Mouse (Mus musculus) forebrain, embryonic 10.5 days (tissue): ENCODE measurements around the gene Ccdc160. TPM values are rescaled to one million over a fixed set of nuclear protein-coding genes. Genes with fewer than 3 reads are reported as not detected.

ENCODE experiments used
- DNase-seq: peaks from one replicate; pipeline ENCODE4 v3.0.0-alpha.2; 2017; ENCODE audit warnings: low spot score; ENCODE audit errors: extremely low spot score
- H3K27ac ChIP-seq: fragments of 300-500 bp; sonication (generic); 2 replicates; pipeline ENCODE4 v1.5.1; 2016; ENCODE audit warnings: mild to moderate bottlenecking
- H3K27me3 ChIP-seq: fragments of 300-500 bp; sonication (generic); 2 replicates; pipeline ENCODE4 v1.6.1; 2016; ENCODE audit warnings: mild to moderate bottlenecking; ENCODE audit not compliant: poor library complexity, severe bottlenecking
- H3K36me3 ChIP-seq: fragments of 300-500 bp; sonication (generic); replicated peaks from 2 replicates; pipeline ENCODE4 v1.6.1; 2016; ENCODE audit warnings: mild to moderate bottlenecking, moderate library complexity
- H3K4me1 ChIP-seq: fragments of 300-500 bp; sonication (generic); 2 replicates; pipeline ENCODE4 v1.6.1; 2016
- H3K4me3 ChIP-seq: fragments of 300-500 bp; sonication (generic); 2 replicates; pipeline ENCODE4 v1.5.1; 2016; ENCODE audit warnings: mild to moderate bottlenecking, moderate library complexity
- H3K9me3 ChIP-seq: fragments of 300-500 bp; sonication (generic); 2 replicates; pipeline ENCODE4 v1.6.1; 2016; ENCODE audit warnings: mild to moderate bottlenecking, moderate library complexity
- WGBS: fragments of 180-500 bp; shearing (Covaris S2); methylation state at CpG from one replicate; pipeline ENCODE4 v1.1.7; 2016; 5-methylcytosine and 5-hydroxymethylcytosine counted together
- microRNA counts: library from miRNA; unstranded; fragments of <30 nt; microRNA quantifications from one replicate; lab custom pipeline; 2017
- microRNA-seq: library from miRNA; unstranded; fragments of <30 nt; microRNA quantifications from one replicate; pipeline ENCODE4, GENCODE M21; 2017
- polyA plus RNA-seq: library from polyadenylated mRNA; unstranded; fragments of >200 nt; fragmentation: Nextera tagmentation; extraction: Ambion mirVana; gene quantifications from 2 replicates; pipeline ENCODE4 v1.2.1, GENCODE M21; 2016

The Ccdc160 gene
- polyA plus RNA-seq, 1 experiment from 2014 or later: 6.3 TPM

DNA sequence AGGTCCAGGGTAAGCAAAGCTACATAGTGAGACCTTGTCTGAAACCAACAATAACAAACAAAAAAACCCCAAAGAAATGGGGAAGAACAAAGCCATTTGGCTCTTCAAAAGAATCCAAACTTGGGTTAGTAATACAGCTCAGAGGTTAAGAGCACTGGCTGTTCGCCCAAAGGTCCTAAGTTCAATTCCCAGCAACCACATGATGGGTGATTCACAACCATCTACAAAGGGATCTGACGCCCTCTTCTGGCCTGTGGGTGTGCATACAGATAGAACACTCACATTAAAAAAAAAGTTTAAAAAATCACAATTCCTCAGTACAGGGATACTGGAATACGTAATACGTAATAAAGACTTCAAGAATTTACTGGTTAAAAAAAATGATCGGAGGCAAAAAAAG is 13.3 kb upstream of the Ccdc160 start:
- Histone ChIP-seq H3K36me3 (no peaks in the 10 kb centered on the region), H3K4me1 (no peaks in the 10 kb centered on the region), H3K9me3 (no peaks in the 10 kb centered on the region), H3K27me3 (no peaks in the 10 kb centered on the region), H3K4me3 (no peak overlapping the region), H3K27ac (no peak overlapping the region)
- 85% methylated on average over 5 of the region's 5 CpGs for WGBS
- no peak for DNase-seq

DNA sequence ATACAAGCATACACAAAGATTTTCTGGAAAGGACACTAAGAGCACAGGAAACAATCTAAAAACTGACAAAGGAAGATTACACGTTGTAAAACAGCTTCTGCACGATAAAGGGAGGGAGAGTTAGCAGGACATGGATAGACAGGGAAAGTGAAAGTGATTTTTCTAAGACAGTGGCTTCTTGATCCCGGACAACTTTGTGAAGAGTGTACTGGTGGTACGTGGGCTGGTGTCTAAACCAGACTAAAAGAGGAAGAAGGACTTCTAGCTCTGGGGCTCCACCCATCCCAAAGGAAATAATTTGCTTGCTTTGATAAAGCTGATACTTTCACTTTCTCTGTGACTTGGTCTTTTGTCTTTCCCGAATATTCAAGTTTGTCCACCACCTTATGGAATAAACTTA is 7.1 kb upstream of the Ccdc160 start:
- Histone ChIP-seq H3K9me3 (no peaks in the 10 kb centered on the region), H3K27ac (no peak overlapping the region), H3K4me1 (no peaks in the 10 kb centered on the region), H3K27me3 (no peaks in the 10 kb centered on the region), H3K36me3 (no peaks in the 10 kb centered on the region), H3K4me3 (no peak overlapping the region)
- DNase-seq: no peak
- 86% methylated on average over 5 of the region's 5 CpGs for WGBS

DNA sequence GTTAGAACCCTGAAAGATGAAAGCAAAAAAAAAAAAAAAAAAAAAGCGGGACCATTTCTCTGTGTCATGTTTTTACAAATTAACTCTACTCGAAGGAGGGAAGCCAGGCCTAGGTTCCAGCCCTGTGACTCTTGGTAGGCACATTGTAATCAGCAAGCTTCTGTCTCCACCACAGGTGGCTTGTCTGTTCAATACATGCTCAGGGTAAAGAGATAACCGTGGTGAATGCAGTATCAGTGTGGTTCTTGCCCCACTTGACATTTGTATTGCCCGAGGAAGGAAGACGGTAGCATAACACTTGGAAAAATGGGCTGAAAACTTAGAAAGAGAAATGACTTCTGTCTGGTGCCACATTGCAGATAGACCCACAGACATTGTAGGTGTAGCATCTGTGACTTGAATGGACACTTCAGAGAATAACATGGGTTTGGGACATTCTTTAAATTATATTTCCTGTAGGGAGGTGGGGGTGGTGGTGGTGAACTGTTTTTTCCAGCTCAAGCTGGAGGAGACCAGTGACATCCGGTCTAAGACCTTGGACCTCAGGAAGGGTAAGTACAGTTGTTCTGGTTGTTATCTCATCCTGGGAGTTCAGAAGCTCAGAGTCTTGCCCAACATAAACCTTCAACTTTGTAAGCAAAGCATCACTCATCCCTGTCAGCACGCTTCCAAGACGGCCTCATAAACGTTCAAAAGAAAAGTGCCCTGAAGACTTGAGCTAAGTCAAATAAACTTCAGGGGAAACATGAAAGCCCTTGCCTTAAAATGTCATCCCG is 1.1 kb downstream of the Ccdc160 start:
- DNase-seq: no peak
- peaks cover 39% of the 10 kb centered on the region for H3K4me1 ChIP-seq
- H3K9me3 ChIP-seq: no peaks in the 10 kb centered on the region
- peak overlapping the region; percentile 56 for H3K4me3 ChIP-seq
- peak overlapping the region; percentile 88; the same call in 1 of the 2 replicates for H3K27ac ChIP-seq
- no peaks in the 10 kb centered on the region for H3K27me3 ChIP-seq
- no peaks in the 10 kb centered on the region for H3K36me3 ChIP-seq
- WGBS: 51% methylated on average over 10 of the region's 10 CpGs

DNA sequence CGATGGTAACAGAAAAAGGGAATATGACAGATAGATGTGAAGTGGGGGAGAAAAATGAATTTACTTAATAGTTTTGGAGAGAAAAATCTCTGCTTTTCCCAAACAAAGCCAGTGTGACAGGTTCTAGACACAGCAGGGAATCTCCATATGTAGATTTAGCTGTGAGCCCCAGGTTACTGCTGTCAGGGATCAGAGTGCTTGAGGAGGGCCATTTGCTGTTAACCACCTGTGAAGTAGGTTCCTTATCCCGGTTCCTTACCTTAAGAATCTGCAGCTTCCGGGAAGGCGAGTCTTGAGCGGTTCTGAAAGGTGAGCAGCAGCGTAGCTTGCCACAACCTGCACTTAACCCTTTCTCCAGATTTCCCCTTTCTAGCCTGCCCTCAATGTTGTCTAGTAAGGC is 1.9 kb downstream of the Ccdc160 start:
- WGBS: 51% methylated on average over 6 of the region's 6 CpGs

DNA sequence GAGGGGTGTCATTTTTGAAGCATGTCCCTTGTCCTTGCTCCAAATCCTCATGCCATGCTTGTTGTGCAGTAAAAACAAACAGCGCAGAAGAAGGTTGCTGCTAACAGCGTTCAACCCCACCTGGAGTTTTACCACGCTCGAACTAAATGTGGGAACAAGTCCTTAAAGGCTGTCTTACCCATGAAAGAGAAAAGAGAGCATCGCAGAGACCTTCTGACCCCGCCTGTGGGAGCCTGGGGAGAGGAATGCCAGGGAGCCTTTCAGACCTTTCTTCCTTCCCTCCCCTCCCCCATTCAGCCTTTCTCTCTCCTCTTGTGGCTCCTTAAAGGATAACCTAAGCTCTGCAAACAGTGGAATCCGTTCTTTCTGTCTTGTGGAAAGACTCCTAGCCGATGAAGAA is 4.8 kb downstream of the Ccdc160 start:
- Histone ChIP-seq H3K4me1 (peaks cover 38% of the 10 kb centered on the region), H3K27me3 (no peaks in the 10 kb centered on the region), H3K4me3 (peak overlapping the region; percentile 8; the same call in 1 of the 2 replicates), H3K36me3 (peaks cover 9% of the 10 kb centered on the region), H3K27ac (peak overlapping the region; percentile 70), H3K9me3 (no peaks in the 10 kb centered on the region)
- peak; percentile 24 for DNase-seq
- WGBS: 21% methylated on average over 8 of the region's 8 CpGs

More for the DNA sequence above, 1.9 kb downstream of the Ccdc160 start:
- Histone ChIP-seq H3K4me1 (peaks cover 40% of the 10 kb centered on the region), H3K36me3 (no peaks in the 10 kb centered on the region), H3K27ac (no peak overlapping the region), H3K9me3 (no peaks in the 10 kb centered on the region), H3K4me3 (no peak overlapping the region), H3K27me3 (no peaks in the 10 kb centered on the region)
- DNase-seq: no peak

DNA sequence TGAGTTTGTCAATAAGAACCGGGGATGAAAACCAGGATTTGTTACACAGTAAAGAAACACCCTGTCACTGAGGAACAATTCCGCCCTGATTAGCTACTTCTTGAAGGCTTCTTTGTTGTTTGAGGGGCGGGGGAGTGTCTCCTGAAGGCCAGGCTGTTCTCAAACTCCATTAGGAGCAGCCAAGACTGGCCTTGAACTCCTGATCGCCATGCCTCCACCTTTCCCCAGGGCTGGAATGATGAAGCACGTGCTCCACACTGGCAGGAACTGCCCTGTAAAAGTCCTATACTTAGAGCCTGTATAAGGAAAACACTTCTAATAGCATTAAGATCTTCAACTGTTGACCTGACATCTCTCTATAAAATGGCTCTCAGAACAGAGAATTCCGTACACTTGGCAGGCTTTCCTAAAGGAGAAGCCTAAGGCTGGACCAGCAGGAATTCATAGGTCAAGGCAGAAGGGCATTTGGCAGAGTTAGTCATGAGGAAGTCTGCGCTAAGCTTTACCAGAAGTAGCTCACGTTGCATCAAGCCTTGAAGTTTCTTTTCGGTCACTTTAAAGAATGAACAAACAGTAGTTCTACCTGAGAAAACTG is 6.1 kb downstream of the Ccdc160 start:
- Histone ChIP-seq H3K9me3 (no peaks in the 10 kb centered on the region), H3K4me1 (peaks cover 29% of the 10 kb centered on the region), H3K27ac (no peak overlapping the region), H3K4me3 (no peak overlapping the region), H3K36me3 (peaks cover 9% of the 10 kb centered on the region), H3K27me3 (no peaks in the 10 kb centered on the region)
- DNase-seq: no peak
- 58% methylated on average over 9 of the region's 9 CpGs for WGBS

DNA sequence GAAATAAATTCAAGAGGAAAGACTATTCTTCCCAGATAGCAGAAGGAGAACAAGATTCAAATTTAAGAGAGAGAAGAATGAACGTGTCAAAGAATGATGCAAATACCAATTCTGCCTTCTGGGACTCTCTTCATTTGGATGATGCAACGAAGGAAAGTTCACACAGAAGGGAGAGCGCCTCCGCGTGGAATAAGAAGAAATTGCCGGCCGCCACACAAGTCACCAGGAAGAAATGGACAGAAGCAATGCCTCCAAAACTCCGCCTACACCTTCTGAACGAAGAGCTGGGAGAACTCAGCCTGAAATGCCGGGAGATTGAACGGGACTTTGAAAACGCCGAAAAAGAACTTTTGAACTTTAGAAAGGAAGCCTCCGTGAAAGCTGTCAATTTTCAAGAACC is 7.3 kb downstream of the Ccdc160 start:
- H3K27ac ChIP-seq: no peak overlapping the region
- H3K4me3 ChIP-seq: no peak overlapping the region
- H3K27me3 ChIP-seq: no peaks in the 10 kb centered on the region
- 72% methylated on average over 14 of the region's 14 CpGs for WGBS
- no peaks in the 10 kb centered on the region for H3K9me3 ChIP-seq
- no peak for DNase-seq
- H3K4me1 ChIP-seq: peaks cover 19% of the 10 kb centered on the region
- H3K36me3 ChIP-seq: peaks cover 9% of the 10 kb centered on the region

DNA sequence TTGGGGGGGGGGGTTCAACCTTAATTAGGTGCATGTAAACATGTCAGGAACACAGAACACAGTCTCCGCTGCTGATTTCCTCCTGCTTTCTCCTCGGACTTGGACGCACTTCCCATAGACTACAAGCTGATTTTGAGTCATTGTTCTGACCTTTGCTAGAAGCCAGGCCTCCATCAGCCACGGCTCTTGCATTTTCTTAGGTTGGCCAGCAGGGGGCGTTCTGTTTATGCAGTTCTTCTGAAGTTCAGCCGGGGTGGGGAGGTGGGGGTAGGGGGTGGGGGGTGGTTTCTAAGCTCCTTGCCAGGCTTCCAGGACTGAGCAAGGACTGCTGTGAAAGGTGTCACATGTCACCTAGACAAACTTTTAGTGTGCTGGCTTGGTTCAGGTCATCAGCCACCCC is 8.6 kb downstream of the Ccdc160 start:
- Histone ChIP-seq H3K4me1 (peaks cover 19% of the 10 kb centered on the region), H3K4me3 (no peak overlapping the region), H3K36me3 (peaks cover 9% of the 10 kb centered on the region), H3K9me3 (no peaks in the 10 kb centered on the region), H3K27ac (no peak overlapping the region), H3K27me3 (no peaks in the 10 kb centered on the region)
- no peak for DNase-seq
- 32% methylated on average over 6 of the region's 6 CpGs for WGBS

DNA sequence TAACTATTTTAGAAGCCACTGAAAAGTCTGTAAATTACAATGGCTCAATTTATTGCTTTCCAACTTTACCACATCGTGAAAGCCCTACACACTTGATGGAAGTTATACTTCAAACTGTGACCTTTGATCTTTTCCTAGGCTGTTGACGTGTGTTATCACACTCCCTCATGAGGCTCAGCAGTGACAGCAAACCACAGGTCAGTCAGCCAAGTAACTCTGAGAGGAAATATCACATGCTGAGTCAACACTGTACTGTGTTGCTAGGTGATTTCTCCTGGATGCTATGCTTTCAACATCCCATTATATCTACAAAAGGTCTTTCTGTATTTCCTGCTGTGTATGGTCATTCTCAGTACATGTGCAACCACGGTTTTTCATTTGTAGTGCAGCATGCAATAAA is 28.3 kb downstream of the Ccdc160 start:
- Histone ChIP-seq H3K27ac (no peak overlapping the region), H3K4me1 (no peaks in the 10 kb centered on the region), H3K27me3 (no peaks in the 10 kb centered on the region), H3K4me3 (no peak overlapping the region), H3K9me3 (no peaks in the 10 kb centered on the region), H3K36me3 (no peaks in the 10 kb centered on the region)
- DNase-seq: no peak
- 76% methylated on average over 3 of the region's 3 CpGs for WGBS

MicroRNAs encoded within 50 kb of the gene (microRNA counts, 519-probe panel; counts per million panel counts)
- microRNA mmu-miR-106a+mmu-miR-17 (lab: Ali Mortazavi, UCI): 9,527 counts per million, percentile 100 among the panel's probes with 10 or more counts
- microRNA mmu-miR-18b (lab: Ali Mortazavi, UCI): 5,635 counts per million, percentile 89 among the panel's probes with 10 or more counts
- microRNA mmu-miR-363 (lab: Ali Mortazavi, UCI): 5,321 counts per million, percentile 86 among the panel's probes with 10 or more counts

Small RNA genes lying within 50 kb of the gene (microRNA-seq; reads per million reads assigned to microRNA genes)
- 14,191 reads per million, percentile 96 among the genes with 10 or more reads in this experiment for gene Mir106a
- 1,042 reads per million, percentile 74 among the genes with 10 or more reads in this experiment for gene Mir18b
- gene Mir19b-2: 62.3 reads per million, percentile 43 among the genes with 10 or more reads in this experiment
- gene Mir20b: 7,467 reads per million, percentile 92 among the genes with 10 or more reads in this experiment
- gene Mir363: 9,075 reads per million, percentile 93 among the genes with 10 or more reads in this experiment
- gene Mir92-2: 1,653 reads per million, percentile 79 among the genes with 10 or more reads in this experiment

Other genes with a start within 250 kb of the Ccdc160 start
- 229 and 246 TPM in 2 replicates for gene Gpc3, start 177.2 kb upstream of the Ccdc160 start, polyA plus RNA-seq
- gene Phf6, start 121.1 kb downstream of the Ccdc160 start, polyA plus RNA-seq: 104 and 108 TPM in 2 replicates
- 119 and 122 TPM in 2 replicates for gene Hprt, start 196.9 kb downstream of the Ccdc160 start, polyA plus RNA-seq